Mouse (Mus musculus): Measurements from ENCODE around the gene Slc4a4.
A peak's percentile ranks its signal among the peaks of the same experiment; 100 is the strongest.
"Not testable (repeated sequence)": the region's sequence is repeated elsewhere in the genome, so short reads cannot be mapped to it uniquely, and the experiment has no call there.

Gene Slc4a4

DNA sequence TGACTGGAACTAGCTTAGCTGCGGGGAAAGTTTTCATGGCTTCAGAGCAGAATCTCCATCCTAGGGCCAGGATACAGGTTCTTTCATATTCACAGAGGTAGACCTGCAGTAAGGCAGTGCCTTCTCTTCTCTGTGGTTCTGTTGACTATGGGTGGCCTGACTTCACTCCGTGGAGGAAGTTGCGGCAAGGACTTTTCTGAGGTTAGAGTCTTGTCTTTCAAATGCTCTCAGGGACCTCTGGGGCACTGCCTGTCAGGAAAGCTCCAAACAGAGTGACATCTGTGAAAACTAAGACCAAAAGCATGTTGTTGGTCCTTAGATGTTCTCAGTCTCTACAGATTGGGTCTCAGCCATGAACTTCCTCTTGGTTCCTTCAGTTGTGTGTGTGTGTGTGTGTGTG is 203.5 kb downstream of the Slc4a4 start:
- no peak for DNase-seq

GRCm38 (mm10) chr5:89096371-89096770 is 209.8 kb downstream of the Slc4a4 start:
- DNase-seq = no peak

- no peak for DNase-seq
Observed at GRCm38 (mm10) chr5:89097291-89097690, 210.7 kb downstream of the Slc4a4 start.

GRCm38 (mm10) chr5:89098121-89098520 is 211.5 kb downstream of the Slc4a4 start:
- DNase-seq = no peak

DNA sequence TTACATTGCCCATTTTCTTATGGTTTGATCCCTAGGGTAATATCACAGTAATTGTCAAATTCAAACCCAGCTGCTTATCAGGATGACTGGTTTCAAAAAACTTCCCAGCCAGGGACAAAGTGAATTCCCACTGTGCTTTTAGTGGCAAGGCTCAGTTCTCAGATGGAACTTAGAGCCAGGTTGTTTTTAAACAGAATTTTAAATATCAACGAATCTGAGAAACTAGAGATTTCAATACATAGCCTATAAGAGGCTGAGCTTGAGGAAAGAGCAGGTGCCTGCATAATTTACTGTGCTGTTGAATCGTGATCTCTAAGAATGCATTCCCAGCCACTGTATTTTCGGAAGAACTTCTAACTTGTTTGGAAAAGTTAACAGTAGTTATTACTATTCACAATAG is 213.3 kb downstream of the Slc4a4 start:
- no peak for DNase-seq

GRCm38 (mm10) chr5:89102560-89102959 is 215.9 kb downstream of the Slc4a4 start:
- no peak for DNase-seq

DNA sequence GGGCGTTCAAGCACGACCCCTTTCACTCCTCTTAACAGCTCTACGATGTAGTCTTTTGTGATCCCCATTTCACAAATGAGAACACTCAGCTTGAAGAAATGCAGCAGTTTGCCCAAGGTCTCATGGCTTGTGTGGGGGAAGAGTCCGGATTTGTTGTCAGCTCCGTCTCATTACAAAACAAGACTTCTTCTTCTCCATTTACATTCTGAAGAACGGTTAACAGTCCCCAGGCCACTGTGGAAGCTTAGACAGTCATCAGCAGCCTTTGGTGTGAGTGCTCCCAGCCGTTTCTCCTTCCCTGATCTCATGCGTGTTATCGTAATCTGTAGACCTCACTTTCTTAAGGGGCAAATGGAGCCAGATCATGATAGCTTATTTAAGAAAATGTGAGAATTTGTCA is 218.7 kb downstream of the Slc4a4 start:
- DNase-seq = peak in 1 of 2 experiments; percentile 7

- DNase-seq = no peak
Observed at GRCm38 (mm10) chr5:89106217-89106616, 219.6 kb downstream of the Slc4a4 start.

DNA sequence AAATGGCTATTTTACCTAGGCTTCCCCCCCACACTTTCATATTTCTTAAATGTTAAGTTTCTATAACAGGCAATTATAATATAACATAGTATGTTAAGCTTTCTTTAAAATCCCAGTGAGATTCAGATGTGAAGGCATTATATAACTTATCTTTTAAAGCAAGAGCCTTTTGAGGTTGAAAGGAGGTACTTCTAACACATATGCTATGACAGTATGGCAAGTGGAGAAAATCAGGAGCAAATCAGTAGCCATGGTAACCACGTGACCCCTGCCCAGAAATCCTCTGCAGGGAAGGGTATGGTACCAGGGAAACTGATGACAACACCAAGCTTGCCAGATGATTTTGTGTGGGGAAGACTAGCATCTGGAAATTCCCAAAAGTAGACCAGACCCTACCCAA is 222.2 kb downstream of the Slc4a4 start:
- DNase-seq = no peak

DNA sequence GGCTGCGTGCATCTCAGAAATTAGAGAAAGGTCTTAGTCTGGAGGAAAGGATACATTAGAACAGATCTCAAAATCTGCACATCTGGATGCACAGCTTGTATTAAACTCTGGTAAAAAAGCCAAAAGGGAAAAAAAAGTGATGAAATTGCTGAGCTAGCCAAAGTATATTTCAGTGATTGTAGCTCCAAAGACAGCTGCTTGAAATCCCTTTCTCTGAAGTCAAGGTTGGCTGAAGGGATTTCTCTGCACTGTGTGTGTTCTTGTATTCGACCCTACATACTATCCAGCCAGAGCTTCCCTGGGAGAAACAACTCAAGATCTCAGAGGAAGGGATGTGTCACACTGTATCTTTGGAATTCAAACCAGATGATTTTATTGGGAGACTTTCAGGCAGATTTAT is 223.2 kb downstream of the Slc4a4 start:
- DNase-seq = no peak

- not testable (repeated sequence) for DNase-seq
Observed at GRCm38 (mm10) chr5:89111987-89112386, 225.4 kb downstream of the Slc4a4 start.

GRCm38 (mm10) chr5:89120881-89121280 is 234.3 kb downstream of the Slc4a4 start:
- no peak for DNase-seq

DNA sequence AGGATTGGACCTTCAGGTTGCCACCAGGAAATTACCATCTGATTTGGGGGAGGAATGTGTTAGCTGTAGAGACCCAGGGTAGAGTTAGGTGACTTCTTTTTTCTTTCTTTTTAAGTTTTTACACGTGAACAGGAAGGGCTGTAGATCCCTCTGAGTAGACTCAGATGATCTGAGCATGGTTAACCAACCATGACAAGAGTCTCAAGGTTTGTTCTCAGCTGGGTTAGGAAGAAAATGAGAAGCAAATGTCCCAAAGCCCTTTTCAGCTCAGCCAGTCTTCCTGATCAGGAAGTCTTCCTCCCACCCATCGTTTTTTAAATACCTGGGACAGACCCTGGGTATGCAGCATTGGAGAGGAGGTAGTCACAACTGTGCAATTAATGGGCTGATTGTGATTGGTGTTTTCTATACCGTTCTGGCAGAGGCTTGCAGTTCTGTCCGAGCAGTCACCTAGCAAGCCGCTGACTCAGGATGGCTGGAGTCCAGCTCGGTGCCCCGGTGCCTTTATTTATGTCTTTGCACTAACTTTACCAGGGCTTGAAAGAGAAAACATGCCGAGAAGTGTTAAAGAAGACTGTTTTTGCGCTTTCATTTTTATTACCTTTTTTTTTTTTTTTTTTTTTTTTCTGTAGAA is 236.8 kb downstream of the Slc4a4 start:
- peak; percentile 56 to 69 for DNase-seq

DNA sequence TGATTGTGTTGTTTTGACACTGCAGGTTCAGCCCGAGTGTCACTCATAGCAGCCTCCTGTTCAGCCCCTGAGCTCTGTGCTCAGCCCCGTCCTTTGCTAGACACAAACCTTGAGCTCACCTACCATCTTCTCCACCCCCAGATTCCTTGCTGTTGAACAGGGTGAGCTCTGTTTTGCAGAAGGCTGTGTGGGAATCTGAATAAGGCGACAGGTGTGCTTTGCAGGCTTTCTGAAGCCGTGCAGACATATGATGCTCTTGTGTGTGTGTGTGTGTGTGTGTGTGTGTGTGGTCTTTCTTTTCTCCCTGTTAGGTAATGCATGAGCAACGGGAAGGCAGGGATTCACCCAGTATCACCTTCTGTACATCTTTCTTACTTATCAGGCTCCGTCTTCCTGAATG is 241.6 kb downstream of the Slc4a4 start:
- no peak for DNase-seq

DNA sequence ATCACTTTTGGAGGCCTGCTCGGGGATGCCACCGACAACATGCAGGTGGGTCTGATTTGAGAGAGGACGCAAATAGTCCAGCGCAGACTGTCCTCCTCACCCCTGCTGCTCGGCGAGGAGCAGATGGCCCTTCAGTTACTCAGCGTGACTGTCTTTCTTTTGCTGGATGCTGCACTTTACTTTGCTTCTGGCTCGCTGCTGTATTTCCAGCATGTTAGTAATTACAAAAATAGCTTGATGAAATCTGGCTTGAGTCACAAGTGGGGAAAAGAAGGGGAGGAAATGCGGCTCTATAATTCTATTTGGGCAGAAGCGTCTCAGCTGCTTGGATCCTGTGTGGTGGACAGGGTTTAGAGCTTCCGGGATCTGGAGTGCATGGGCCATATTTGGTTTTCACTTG is 249.2 kb downstream of the Slc4a4 start:
- DNase-seq = no peak

GRCm38 (mm10) chr5:89140070-89140469 is 253.5 kb downstream of the Slc4a4 start:
- DNase-seq = no peak

- no peak for DNase-seq
Observed at GRCm38 (mm10) chr5:89141761-89142160, 255.1 kb downstream of the Slc4a4 start.

DNA sequence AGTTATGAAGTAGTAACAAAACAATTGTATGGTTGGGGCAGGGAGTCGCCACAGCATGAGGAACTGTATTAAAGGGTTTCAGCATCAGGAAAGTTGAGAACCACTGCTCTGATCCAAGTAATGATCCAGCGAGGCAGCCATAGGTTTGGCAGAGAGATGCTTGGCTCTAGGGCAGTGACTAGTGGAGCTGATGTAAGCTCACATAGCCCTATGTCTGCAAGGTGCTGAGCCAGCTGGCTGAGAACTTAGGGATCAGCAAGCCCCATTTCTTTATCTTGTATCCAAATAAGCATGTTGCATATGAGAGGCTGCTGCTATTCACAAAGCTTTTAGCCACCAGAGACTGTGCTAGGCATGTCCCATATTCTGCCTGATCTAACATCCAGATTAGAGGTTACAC is 259.7 kb downstream of the Slc4a4 start:
- no peak for DNase-seq

GRCm38 (mm10) chr5:89147282-89147790 is 260.7 kb downstream of the Slc4a4 start:
- DNase-seq = peak; percentile 20 to 47

DNA sequence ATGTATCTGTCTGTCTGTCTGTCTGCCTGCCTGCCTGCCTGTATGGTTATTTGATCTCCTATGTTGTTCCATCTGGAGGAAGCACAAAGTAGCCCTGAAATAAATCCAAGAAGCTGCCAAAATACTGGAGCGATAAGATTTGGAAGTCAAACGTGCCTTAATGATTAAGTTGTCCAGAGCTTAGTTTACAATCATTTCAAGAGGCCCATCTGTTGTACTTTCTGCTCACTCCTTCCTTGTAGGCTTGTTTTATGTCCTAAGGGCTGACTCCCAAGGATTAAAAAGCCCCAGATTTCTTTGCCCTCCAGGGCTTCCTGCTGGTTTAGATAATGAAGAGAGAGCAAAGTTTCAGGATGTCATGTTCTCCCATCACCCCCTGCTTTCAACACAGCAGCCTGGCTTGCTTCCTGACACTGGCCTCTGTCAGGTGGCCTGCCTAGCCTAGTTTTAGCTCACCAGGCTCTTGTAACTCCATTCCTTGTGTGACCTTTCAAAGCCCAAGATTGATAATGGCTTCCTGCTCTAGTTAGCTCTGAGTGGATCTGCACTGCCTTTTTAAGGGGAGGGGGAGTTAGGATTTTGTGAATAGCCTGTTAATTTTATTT is 262.9 kb downstream of the Slc4a4 start:
- DNase-seq = no peak

- no peak for DNase-seq
Observed at GRCm38 (mm10) chr5:89151076-89151475, 264.5 kb downstream of the Slc4a4 start.

- DNase-seq = no peak
Observed at GRCm38 (mm10) chr5:89171025-89171718, 284.6 kb downstream of the Slc4a4 start.

GRCm38 (mm10) chr5:89190063-89190462 is 303.4 kb downstream of the Slc4a4 start:
- DNase-seq = no peak

DNA sequence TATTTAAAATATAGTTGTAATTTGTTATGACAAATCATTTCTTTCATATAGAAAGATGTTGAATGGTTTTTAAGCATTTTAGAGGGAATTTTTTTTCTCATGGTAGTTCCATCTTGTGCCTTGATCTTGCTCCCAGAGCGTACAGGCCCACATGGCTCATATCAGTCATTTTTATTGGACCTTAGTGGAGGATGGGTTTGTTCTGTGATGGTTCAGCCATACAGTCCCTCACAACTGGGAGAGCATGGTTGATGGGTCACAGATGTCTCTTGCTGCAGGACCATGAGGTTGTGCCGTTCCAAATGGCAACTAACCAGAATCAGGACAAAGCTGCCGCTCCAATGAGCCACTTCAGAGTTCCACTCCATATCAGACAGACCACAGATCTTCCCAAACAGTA is 308.0 kb downstream of the Slc4a4 start:
- DNase-seq = peak in 1 of 2 experiments; percentile 17

Data from kidney, postnatal 4 days (tissue).